Mouse (Mus musculus) liver, adult (tissue): ENCODE measurements around the gene Ick.

Experiments used
- GATA4 ChIP-seq: IDR thresholded peaks from 2 replicates; pipeline ENCODE4 v1.6.1; 2014; ENCODE audit warnings: mild to moderate bottlenecking, low read length; ENCODE audit not compliant: insufficient replicate concordance

The Ick gene

GRCm38 (mm10) chr9:78108796-78109239, at the start of gene Ick, which contains the start of gene Fbxo9:
Gene Ick (plus strand): TSS chr9:78109192.
Gene Fbxo9 (minus strand): TSS chr9:78109065.
- no peak for TF ChIP-seq GATA4

GRCm38 (mm10) chr9:78059525-78060120, 49.4 kb upstream of the Ick start:
- no peak for TF ChIP-seq GATA4

- no peak for TF ChIP-seq GATA4
These were observed 46.6 kb upstream of the Ick start for GRCm38 (mm10) chr9:78062392-78062791.

DNA sequence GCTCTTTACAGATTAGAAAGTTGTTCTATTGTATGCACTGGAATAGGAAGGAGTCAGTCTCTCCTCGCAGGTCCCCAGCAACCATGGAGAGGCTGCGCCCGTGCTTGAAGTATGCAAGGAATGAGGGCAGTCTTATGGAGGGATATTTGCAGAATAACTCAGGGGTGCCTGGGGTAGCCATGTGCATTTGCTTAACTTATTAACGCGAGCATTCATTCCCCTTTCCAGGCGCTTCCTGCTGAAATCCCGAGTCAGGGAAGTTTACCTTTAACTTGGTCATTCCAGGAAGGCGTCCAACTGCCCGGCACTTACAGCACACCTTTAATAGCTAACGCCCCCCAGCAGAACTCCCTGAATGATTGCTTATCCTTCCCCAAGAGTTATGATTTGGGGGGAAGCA, 44.9 kb upstream of the Ick start:
- no peak for TF ChIP-seq GATA4

GRCm38 (mm10) chr9:78070496-78070895, 38.5 kb upstream of the Ick start:
- TF ChIP-seq GATA4, result no peak

GRCm38 (mm10) chr9:78071626-78072025, 37.4 kb upstream of the Ick start:
- no peak for TF ChIP-seq GATA4

GRCm38 (mm10) chr9:78073713-78074340, 35.2 kb upstream of the Ick start:
- no peak for TF ChIP-seq GATA4

DNA sequence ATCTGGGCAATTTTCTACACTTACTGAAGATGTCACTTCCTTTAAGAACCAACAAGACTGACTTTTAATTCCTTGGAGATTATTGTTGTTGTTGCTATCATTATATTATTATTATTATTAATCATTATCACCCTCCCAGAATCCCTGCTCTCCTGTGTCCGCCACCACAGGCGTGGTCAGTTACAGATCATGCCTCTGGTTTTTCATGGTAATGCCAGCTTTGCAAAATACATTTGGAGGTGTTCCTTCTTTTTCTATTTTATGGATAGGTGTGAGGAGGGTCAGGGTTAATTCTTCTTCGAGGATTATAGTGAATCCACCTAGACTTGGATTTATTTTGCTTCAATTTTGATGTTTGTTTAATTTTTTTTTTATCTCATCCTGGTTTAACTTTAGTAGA, 33.7 kb upstream of the Ick start:
- no peak for TF ChIP-seq GATA4

GRCm38 (mm10) chr9:78078240-78078639, 30.8 kb upstream of the Ick start:
- TF ChIP-seq GATA4, result no peak

- no peak for TF ChIP-seq GATA4
These were observed 27.2 kb upstream of the Ick start for GRCm38 (mm10) chr9:78081835-78082234.

DNA sequence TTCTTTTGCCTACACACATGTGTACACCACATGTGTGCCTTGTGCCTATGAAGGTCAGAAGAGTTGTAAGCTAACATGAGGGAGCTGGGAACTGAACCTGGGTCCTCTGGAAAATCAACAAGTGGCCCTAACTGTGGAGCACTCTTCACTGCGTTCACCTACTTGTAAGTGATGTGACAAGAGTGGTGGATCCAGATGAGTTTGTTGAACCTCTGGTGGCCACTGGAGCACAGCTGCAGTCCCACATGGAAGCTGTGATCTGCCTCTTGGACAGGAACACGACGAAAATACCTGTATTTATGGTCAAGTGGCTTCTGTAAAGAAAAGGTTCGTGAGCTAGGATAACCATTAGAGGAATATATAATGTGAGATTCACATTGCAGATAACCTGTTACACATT, 24.7 kb upstream of the Ick start:
- no peak for TF ChIP-seq GATA4

DNA sequence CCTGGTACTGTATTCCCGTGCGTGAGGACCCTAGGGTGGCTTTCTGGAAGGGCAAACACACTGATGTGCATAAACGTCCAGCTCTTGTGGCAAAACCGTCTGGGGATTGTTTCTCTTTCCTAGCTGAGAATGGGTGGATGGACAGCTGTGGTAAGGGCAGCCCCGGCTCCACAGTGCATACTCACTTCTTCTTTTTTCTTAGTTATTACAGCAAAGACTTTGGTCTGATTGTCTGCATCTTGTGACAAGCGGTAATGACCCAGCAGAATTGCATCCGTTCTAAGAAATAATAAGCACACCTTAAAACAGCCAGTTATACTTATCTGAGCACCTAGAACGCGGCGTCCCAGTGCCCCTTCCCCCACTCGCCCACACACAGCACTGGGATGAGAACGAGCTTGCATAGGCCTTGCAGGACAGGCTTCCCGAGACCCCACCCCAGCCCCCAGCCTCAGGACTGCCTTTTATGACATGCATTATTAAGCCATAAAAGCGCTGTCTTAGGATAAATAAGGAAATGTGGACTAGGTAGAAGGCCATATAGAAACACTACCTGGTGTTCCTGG, 23.2 kb upstream of the Ick start:
- no peak for TF ChIP-seq GATA4

- TF ChIP-seq GATA4, result no peak
These were observed 21.2 kb upstream of the Ick start for GRCm38 (mm10) chr9:78087751-78088150.

DNA sequence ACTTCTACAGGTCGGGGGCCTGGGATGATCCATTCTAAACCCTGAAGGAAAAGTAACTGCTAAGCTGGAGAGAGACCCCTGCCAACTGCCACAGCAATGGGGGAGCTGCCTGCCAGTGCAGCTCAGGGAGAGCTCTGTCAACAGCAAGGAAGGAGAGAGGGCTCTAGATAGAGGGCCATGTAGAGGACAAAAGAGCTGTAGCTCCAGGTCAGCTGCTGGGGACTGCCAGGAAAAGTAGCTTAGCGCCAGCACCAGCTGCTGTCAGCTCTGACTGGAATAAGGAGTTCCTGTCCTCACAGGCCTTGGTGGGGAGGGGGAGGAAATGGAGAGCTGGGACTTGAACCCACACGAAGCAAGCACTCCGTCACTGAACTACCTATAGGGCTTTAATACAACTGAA, 20.5 kb upstream of the Ick start:
- no peak for TF ChIP-seq GATA4

DNA sequence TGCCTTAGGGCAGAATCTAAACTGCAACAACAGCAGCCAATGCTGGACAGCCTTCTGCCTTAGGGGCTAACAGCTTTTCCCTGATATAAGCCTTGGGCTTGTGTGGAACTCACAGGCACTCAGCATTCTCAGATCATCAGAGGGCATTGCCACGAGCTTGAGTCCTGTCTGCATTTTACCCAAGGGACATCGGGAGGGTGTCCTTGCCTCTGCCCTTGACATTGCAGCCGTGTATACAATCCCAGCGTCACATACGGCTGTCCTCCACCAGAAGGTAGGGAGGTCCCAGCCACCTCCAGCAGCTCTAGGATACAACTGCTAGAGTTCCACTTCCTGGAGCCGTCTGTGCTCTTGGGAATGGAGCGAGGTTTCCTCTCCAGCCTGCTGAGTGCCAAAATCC, 20.0 kb upstream of the Ick start:
- TF ChIP-seq GATA4, result no peak

- no peak for TF ChIP-seq GATA4
These were observed 19.1 kb upstream of the Ick start for GRCm38 (mm10) chr9:78089906-78090305.

- TF ChIP-seq GATA4, result no peak
These were observed 18.4 kb upstream of the Ick start for GRCm38 (mm10) chr9:78090596-78090995.

GRCm38 (mm10) chr9:78095686-78096085, 13.3 kb upstream of the Ick start:
- TF ChIP-seq GATA4, result no peak
